Mouse (Mus musculus): Measurements from ENCODE around the gene Gmeb2.

GRCm38 (mm10) chr2:181242314-181242665 is 45.5 kb downstream of the Gmeb2 start:
- TF ChIP-seq GATA1 (IDR thresholded peaks at IDR 0.05; ENCODE audit: low read length) (no peak), TAL1 (IDR thresholded peaks at IDR 0.05; ENCODE audit: low read length) (no peak)
